Comparison of ENCODE assay signal across 30 mouse cellular contexts in genomic region chr2:154348152-154348551, GRCm38 (mm10). TPM values are rescaled to one million over a fixed set of nuclear protein-coding genes. Genes with fewer than 3 reads are reported as not detected.
"Had no signal": no experiment of that assay in that cellular context is flagged by ENCODE, and none has a peak within 500 bp of the region (broad histone marks: within the 10 kb centered on the region; RNA-seq: fewer than 3 reads in every experiment).

No protein-coding gene starts in this region.

- H3K9me3 ChIP-seq: heart, embryonic 10.5 days; heart, embryonic 12.5 days; hindbrain, embryonic 10.5 days; hindbrain, embryonic 12.5 days; limb, embryonic 10.5 days; limb, embryonic 12.5 days; liver, embryonic 13.5 days had no signal

- H3K4me1 ChIP-seq: heart, embryonic 10.5 days; heart, embryonic 12.5 days; hindbrain, embryonic 10.5 days; hindbrain, embryonic 12.5 days; limb, embryonic 10.5 days; limb, embryonic 12.5 days; liver, embryonic 13.5 days had no signal

- ATAC-seq: forebrain, postnatal 0 days; hindbrain, embryonic 16.5 days; inflammation-experienced regulatory T-cells, adult 6 months; intestine, postnatal 0 days had no signal

- H3K27me3 ChIP-seq: heart, embryonic 12.5 days; hindbrain, embryonic 12.5 days; limb, embryonic 12.5 days; liver, embryonic 13.5 days had no signal

- H3K4me2 ChIP-seq: heart, embryonic 12.5 days; hindbrain, embryonic 12.5 days; hindbrain, embryonic 14.5 days; limb, embryonic 12.5 days; liver, embryonic 13.5 days had no signal

- H3K9ac ChIP-seq: forebrain, postnatal 0 days; heart, embryonic 12.5 days; hindbrain, embryonic 12.5 days; hindbrain, embryonic 14.5 days; limb, embryonic 12.5 days; liver, embryonic 13.5 days had no signal

- DNase-seq: forebrain, postnatal 0 days; gastrocnemius, adult 2 months; gastrocnemius, postnatal 10 days; gastrocnemius, postnatal 25 days; heart, adult 18-20 months; heart, postnatal 10 days; heart, postnatal 4 days; kidney, adult 18-20 months; kidney, adult 8-10 months; kidney, postnatal 10 days; kidney, postnatal 25 days; kidney, postnatal 4 days; liver, embryonic 13.5 days had no signal

- H3K27ac ChIP-seq: gastrocnemius, adult 2 months; heart, embryonic 10.5 days; hindbrain, embryonic 10.5 days; hindbrain, embryonic 12.5 days; hindbrain, embryonic 14.5 days; layer of hippocampus, adult 2 months; left cerebral cortex, adult 2 months; limb, embryonic 10.5 days; limb, embryonic 12.5 days; liver, embryonic 13.5 days had no signal

- H3K4me3 ChIP-seq: gastrocnemius, adult 2 months; heart, embryonic 10.5 days; heart, embryonic 12.5 days; hindbrain, embryonic 10.5 days; hindbrain, embryonic 12.5 days; layer of hippocampus, adult 2 months; left cerebral cortex, adult 2 months; limb, embryonic 10.5 days; limb, embryonic 12.5 days; liver, embryonic 13.5 days had no signal

RNA-seq across cellular contexts. Expression of gene Bpifb9b, which starts 41.1 kb away (rescaled TPM):
- polyA plus RNA-seq: forebrain, postnatal 0 days; heart, embryonic 10.5 days; heart, embryonic 12.5 days; heart, embryonic 14.5 days; heart, embryonic 16.5 days; hindbrain, embryonic 10.5 days; hindbrain, embryonic 12.5 days; hindbrain, embryonic 14.5 days; hindbrain, embryonic 16.5 days; inflammation-experienced regulatory T-cells, adult 6 months; intestine, postnatal 0 days; kidney, embryonic 14.5 days; kidney, embryonic 16.5 days; limb, embryonic 10.5 days; limb, embryonic 12.5 days; limb, embryonic 14.5 days; liver, embryonic 13.5 days had no signal

RNA-seq across cellular contexts. Expression of gene Snta1, which starts 59.7 kb away (rescaled TPM):
- polyA plus RNA-seq: inflammation-experienced regulatory T-cells, adult 6 months had no signal
